Comparison of ENCODE assay signal across 11 mouse cellular contexts in the genomic region with DNA sequence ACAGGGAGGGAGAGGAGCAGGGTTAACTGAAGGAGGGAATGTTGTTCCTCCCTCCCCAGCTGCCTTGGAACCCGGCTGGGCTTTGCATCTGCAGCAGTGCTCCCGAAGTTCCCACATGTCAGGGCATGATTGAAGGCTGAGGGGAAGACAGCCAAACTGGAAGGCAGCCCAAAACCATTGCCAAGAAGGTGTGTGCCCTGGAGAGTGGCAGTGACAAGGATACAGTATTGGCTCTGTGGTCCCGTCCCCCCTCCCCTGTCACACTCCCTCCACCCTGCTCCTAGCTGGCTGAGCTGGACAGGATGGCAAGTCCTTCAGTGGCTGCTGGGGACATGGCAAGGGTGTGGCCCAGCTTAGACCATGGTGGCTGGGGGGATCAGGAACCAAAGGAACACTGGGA.
A peak's percentile ranks its signal among the peaks of the same experiment; 100 is the strongest.
DNase-seq lines count a peak whose midpoint lies in the region; ATAC-seq lines count a peak whose summit lies in the region.
"Had no signal": no experiment of that assay in that cellular context is flagged by ENCODE, and none has a peak within 500 bp of the region (broad histone marks: within the 10 kb centered on the region; RNA-seq: fewer than 3 reads in every experiment).

No protein-coding gene starts in this region.

- no peak overlapping the region for H3K4me3 ChIP-seq in kidney, embryonic 14.5 days (ENCODE audit: low read length)
- H3K4me3 ChIP-seq in forebrain, embryonic 16.5 days (replicated peaks; ENCODE audit: low read length), result no peak overlapping the region
- H3K4me3 ChIP-seq: heart, embryonic 13.5 days had no signal

- H3K9me3 ChIP-seq in kidney, embryonic 14.5 days (ENCODE audit: control insufficient read depth, low read length), result no peaks in the 10 kb centered on the region
- H3K9me3 ChIP-seq in forebrain, embryonic 16.5 days (ENCODE audit: control insufficient read depth, low read length), result no peaks in the 10 kb centered on the region
- H3K9me3 ChIP-seq: heart, embryonic 13.5 days had no signal

- no peak overlapping the region for H3K4me2 ChIP-seq in kidney, embryonic 14.5 days (replicated peaks; ENCODE audit: low read depth, low read length)
- H3K4me2 ChIP-seq in forebrain, embryonic 16.5 days (ENCODE audit: low read length), result no peak overlapping the region
- H3K4me2 ChIP-seq: heart, embryonic 13.5 days had no signal

- H3K36me3 ChIP-seq in kidney, embryonic 14.5 days (ENCODE audit: control insufficient read depth, insufficient read depth, low read length), result no peaks in the 10 kb centered on the region
- no peaks in the 10 kb centered on the region for H3K36me3 ChIP-seq in forebrain, embryonic 16.5 days (ENCODE audit: control insufficient read depth, insufficient read depth)
- H3K36me3 ChIP-seq: heart, embryonic 13.5 days had no signal

- DNase-seq in adrenal gland, adult 2 months, result peak; percentile 45
- no peak for DNase-seq in adrenal gland, adult 18-20 months (ENCODE audit: low spot score in 2 of 2)
- peak; percentile 6 for DNase-seq in kidney, adult 11 months
- DNase-seq in 3134 (ENCODE audit: extremely low read depth, insufficient read length, low spot score), result peak; percentile 9
- DNase-seq in right cerebral cortex, adult 18-20 months, result no peak

- no peak overlapping the region for H3K9ac ChIP-seq in kidney, embryonic 14.5 days (ENCODE audit: low read depth, low read length)
- H3K9ac ChIP-seq in forebrain, embryonic 16.5 days (replicated peaks; ENCODE audit: low read depth, low read length), result no peak overlapping the region
- H3K9ac ChIP-seq: heart, embryonic 13.5 days had no signal

- H3K27ac ChIP-seq in kidney, embryonic 14.5 days (ENCODE audit: low read depth, low read length), result no peak overlapping the region
- H3K27ac ChIP-seq in forebrain, embryonic 16.5 days (ENCODE audit: low read length), result no peak overlapping the region
- H3K27ac ChIP-seq: heart, embryonic 13.5 days had no signal

- WGBS in kidney, embryonic 14.5 days, result 54% methylated on average over 3 of the region's 3 CpGs
- WGBS in forebrain, embryonic 16.5 days, result 41% methylated on average over 3 of the region's 3 CpGs

- no peak for ATAC-seq in kidney, embryonic 14.5 days (ENCODE audit: low FRiP score, low TSS enrichment)
- ATAC-seq in forebrain, embryonic 16.5 days, result peak; percentile 50; the same call in 1 of the 2 replicates
- no peak for ATAC-seq in megakaryocyte progenitor cell, adult 5-6 weeks (replicated peaks; ENCODE audit: poor library complexity)
- ATAC-seq: midbrain, embryonic 16.5 days; Patski had no signal

- 0 out of 2 replicates have a peak, but pooled peaks cover 3% of the 10 kb centered on the region for H3K27me3 ChIP-seq in kidney, embryonic 14.5 days (ENCODE audit: control insufficient read depth, insufficient read depth, low read length)
- no peaks in the 10 kb centered on the region for H3K27me3 ChIP-seq in forebrain, embryonic 16.5 days (replicated peaks; ENCODE audit: control insufficient read depth, insufficient read depth, low read length)
- H3K27me3 ChIP-seq: Patski had no signal

- no peaks in the 10 kb centered on the region for H3K4me1 ChIP-seq in kidney, embryonic 14.5 days (ENCODE audit: control insufficient read depth, insufficient read depth, low read length)
- H3K4me1 ChIP-seq in forebrain, embryonic 16.5 days (replicated peaks; ENCODE audit: control insufficient read depth, insufficient read depth, low read length), result no peaks in the 10 kb centered on the region

Comparison
In these comparisons a context has a peak if more than half of its experiments do, and no peak if none do; other contexts are left out.
1. DNase-seq: peak in adrenal gland, adult 2 months (single experiment), kidney, adult 11 months (single experiment) and 3134 (single experiment); none in adrenal gland, adult 18-20 months (0 of 2) and right cerebral cortex, adult 18-20 months (single experiment).